Mouse (Mus musculus): ENCODE results near the gene Mgat5. TPM values are rescaled to one million over a fixed set of nuclear protein-coding genes. Genes with fewer than 3 reads are reported as not detected.

The Mgat5 gene
- total RNA-seq, 2 experiments from 2014 or later = 2.1 to 2.5 TPM

DNA sequence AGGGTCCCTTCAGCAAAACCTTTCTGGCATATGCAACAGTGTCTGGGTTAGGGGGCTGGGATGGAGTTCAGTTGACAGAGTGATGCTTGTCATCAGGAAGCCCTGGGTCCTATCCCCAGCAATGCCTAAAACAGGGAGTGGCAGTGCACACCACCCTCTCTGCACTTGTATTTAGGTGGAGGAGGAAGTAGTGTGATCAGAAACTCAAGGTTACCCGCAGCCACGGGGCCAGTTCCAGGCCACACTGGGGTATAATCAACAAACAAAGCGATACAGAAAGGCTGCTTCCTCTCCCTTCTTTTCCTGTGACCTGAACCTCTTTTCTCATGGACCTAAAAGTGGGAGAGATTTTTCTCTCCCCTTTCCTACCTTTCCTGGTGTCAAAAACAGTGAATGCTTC lies 116.8 kb downstream of the Mgat5 start:
- DNase-seq = no peak

DNA sequence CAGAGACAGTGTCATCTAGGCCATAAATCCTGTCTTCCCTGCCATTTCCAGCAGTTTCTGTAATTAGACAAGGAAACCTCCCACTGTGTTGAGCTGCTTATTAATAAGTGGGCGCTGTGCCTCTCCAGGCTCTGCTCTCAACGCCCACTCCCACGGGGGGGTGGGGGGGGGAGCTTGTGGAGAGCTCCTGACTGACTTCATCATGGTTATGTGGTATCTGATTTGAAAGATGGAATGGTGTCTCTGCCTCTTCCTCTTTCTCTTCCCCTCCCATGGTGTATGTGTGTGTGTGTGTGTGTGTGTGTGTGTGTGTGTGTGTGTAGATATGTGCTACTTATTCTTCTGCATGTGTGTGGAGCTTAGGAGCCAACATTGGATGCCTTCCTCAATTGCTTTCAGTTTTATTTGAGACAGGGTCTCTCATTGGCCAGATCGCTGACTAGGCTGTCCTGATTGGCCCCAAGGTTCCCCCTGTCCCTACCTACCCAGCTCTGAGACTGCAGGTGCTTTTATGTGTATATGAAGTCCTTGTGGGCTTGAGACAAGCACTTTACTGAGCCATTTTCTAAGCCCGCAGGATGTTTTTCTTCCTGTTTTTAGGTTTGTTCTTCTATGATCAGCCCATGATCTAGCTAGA lies 117.5 kb downstream of the Mgat5 start:
- intact Hi-C loops (cut with DNase I; ENCODE audit: low total_unique reads) = no loop called here
- DNase-seq = no peak

More for the DNA sequence above, 116.8 kb downstream of the Mgat5 start:
- intact Hi-C loops (cut with DNase I; ENCODE audit: low total_unique reads) = no loop called here

DNA sequence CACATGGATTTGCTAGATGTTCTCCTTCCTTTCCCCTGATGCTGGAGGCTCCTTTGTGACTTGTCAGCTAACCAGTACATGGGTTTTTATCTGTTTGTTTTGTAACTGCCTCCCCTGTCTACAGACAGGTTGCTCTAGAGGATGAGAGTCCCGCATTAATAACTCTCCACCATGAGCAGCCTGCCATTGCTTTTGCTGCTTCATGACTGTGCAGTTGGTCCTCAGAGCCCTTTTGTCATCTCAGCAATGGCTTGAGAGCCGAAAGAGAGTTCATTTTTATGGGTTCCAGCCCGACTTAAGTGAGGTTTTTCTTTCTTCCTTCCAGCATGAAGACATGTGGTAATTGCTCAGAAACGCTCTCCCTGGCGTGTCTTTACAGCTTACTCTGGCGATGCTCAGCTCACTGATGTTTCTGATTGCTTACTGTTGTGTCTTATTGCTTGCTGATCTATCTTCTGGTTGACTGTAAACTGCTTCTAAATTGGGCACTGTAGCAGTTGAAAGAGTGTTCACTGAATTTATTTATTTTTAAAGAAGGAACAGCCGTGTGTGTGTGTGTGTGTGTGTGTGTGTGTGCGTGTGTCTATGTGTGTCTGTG lies 120.9 kb downstream of the Mgat5 start:
- no peak for DNase-seq
- intact Hi-C loops (cut with DNase I; ENCODE audit: low total_unique reads) = no loop called here

DNA sequence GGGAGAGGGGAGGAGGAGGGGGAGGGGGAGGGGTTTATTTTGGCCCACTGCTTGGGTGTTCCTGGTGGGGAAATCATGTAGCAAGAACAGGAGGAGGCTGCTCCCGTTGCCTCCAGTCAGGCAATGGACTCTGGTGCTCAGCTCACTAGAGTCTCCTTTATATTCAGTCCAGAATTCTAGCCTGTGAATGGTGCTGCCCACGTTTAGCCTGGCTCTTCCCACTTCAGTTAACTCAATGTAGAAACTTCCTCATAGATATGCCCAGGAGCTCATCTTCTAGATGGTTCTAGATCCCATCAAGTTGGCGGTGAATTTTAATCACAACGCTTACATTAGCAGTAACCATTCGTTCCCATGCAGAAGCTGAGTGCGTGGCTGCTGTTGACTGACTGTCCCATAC lies 123.0 kb downstream of the Mgat5 start:
- intact Hi-C loops (cut with DNase I; ENCODE audit: low total_unique reads) = no loop called here
- DNase-seq = no peak

DNA sequence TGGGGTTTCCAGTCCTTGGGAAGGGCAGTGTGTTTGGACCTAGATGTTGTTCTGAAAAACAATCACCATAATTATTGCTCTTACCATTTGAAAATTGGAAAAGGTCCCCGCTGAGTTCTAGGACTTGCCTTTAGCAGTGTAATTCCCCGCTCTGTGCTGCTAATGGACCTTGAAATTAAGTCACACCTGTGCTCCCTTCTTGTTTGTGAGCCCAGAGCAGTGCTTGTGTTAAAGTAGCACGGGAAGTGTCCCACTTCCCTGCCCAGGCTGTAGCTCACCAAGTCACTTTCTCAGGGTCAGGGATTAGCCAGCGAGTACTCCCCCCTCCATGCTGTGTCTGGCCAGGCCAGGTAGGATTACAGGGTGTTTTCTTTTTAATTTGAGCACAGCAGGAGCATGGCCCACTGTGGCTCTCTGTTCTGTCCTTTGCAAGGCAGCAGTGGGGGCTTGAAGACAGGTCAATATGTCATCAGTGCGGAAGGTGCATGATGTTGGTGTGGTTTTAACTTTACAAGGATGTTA lies 123.6 kb downstream of the Mgat5 start:
- no peak for DNase-seq
- intact Hi-C loops (cut with DNase I; ENCODE audit: low total_unique reads) = no loop called here

DNA sequence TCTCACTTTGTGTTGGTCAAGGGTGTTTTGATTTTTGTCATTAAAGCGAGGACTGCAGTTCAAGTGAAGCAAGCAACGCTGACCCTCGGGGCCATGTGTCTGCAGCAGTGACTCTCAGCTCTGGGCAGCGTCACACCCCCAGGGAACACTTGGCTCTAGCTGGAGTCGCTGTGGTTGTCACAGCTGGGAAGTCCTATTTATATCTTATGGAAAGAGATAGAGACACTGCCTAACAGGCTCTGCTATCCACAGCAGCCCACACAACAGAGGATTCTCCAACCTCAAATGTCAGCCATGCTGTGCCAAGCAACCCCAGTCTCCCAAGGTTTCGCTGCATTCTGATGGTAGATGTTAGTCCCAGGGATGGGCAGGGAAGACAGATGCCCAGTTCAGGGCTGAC lies 125.0 kb downstream of the Mgat5 start:
- intact Hi-C loops (cut with DNase I; ENCODE audit: low total_unique reads) = no loop called here
- DNase-seq = peak; percentile 28

DNA sequence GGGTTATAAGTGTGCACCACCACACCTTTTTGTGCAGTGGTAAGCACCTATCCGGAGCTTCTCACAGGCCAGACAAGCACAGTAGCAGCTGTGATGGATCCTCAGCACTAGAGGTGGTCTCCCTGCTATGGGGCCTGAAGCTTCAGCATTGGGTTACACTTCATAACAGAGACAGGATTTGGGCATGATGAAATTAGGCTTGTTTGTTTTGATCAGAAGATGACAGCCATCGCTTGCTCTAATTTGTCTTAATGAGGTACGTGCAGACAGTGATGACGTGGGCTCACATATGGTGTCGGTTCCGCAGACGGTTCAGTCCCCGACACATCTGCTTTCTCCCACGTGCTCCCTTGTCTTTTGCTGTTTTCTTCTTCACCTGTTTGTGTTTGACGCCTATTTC lies 132.9 kb downstream of the Mgat5 start:
- intact Hi-C loops (cut with DNase I; ENCODE audit: low total_unique reads) = no loop called here

DNA sequence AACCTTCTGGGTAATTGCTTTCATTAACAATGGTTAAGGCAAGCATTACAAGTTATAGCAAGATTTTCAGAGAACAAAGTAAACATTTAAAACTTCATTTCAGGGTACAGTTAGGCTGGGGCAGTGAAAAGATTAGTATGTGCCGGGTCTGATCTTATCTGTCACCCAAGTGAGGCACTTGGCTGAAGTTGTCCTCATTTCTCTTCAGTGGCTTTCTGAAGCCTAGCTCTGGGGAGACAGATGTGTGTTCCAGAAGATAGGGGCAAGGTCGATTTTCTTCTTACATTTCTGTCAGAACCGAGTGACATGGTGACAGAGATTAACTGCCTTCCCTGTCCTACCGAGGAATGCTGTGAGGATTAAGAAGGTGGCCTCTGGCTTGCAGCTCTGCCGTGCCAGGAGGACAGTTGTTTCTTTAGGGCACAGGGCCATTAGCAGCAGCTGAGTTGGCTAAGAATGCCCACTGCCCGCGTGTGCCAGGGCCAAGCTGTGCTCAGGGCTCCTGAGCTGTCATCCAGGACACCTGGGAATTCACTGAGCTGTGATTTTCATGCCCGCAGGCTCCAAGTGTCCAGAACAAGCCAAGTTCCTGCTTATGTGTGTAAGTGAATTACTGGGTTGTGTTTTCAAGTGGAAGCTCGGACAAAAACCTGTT lies 134.1 kb downstream of the Mgat5 start:
- intact Hi-C loops (cut with DNase I; ENCODE audit: low total_unique reads) = no loop called here
- peak; percentile 75 for DNase-seq

More for the DNA sequence above, 132.9 kb downstream of the Mgat5 start:
- DNase-seq = no peak

DNA sequence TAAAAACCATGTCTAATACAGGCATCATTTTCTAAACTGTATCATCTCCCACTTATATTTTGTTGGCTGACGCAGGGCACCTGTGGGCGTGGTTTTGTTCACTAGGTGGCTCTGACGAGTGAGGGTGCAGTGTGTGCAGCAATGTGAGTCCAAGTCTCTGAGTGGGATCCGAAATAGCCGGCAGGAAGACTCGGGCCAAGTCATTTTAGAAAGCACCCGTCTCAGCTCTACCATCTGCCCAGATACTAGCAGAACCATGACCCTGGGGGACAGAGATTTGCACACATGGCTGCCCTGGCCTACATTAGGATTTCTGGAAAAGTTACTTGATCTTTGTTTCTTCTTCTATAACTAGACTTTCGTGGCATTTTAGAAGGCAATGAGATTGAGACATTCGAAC lies 135.5 kb downstream of the Mgat5 start:
- DNase-seq = no peak
- intact Hi-C loops (cut with DNase I; ENCODE audit: low total_unique reads) = no loop called here

DNA sequence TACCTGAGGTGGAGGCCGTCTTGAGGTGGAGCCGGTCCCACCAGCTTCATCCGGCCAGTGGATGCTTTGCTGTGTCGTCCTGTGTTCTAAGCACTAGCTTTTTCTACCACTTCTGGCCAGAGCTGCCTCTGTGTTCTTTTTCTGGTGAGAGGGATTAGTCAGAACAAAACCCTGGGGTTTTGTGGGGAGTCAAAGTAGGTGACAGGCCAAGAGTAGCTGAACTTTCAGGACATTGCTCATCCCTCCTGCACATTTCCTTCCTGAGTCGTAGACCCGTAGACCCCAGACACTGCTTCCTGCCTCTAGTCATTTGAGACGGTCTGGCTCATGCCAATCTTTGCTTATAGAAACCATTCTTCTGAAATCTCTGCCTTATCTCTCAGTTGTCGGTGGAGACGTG lies 140.1 kb downstream of the Mgat5 start:
- DNase-seq = no peak
- intact Hi-C loops (cut with DNase I; ENCODE audit: low total_unique reads) = no loop called here

DNA sequence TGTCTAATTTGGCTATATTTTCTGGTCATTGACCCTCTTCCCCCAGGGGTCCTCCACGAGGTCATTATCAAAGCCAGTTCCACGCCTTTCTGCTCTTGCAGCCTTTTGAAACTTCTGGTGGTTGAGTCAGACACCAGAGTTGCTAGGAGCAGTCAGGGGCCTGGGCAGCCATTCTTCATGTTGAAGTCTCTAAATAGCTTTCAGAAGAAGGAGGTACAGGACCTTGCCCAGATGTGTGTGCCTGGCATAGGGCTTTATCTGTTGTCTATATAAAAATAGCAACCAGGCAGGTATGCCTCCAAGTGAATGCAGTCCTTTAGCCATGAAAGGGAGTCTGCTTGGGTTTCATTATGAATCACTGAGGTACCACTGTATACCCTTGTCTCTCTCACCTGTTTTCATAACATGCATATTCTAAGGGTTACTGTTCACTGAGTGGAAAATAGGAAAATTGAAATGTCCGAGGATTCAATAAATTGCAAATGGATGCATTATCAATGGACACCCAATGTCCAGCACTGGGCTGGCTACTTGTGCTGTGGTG lies 141.9 kb downstream of the Mgat5 start:
- DNase-seq = no peak
- intact Hi-C loops (cut with DNase I; ENCODE audit: low total_unique reads) = no loop called here

DNA sequence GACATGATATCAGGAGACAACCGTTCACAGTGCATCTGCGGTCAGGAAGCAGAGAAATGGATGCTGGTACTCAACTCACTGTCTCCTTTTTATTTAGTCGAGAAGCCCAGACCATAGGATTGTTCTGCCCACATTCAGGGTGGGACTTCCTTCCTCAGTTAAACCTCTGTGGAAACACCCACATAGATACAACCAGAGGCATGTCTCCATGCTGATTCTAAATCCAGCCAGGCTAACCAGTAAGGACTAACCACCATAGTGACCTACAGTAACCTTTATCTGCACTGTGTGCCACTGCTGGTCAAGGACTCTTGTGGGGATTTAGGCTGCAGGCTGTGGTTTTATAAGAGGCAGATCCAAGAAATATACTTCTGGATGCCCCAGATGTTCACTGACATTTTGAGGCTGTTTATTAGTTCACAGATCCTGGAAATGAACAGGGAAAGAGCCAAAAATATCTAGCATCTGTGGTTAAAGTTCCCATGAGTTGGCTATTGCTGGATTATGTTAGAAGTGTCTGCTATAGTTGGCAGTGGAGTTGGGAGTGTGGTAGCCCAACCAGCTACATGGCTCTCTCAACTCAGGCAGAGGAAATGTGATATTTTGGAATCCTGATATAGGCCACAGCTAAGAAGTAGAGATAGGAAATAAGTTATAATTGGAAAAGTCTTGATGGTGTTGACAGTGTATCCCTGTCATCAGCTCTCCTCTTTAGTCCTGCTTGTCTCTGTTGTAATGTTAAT lies 143.2 kb downstream of the Mgat5 start:
- DNase-seq = no peak
- intact Hi-C loops (cut with DNase I; ENCODE audit: low total_unique reads) = no loop called here

DNA sequence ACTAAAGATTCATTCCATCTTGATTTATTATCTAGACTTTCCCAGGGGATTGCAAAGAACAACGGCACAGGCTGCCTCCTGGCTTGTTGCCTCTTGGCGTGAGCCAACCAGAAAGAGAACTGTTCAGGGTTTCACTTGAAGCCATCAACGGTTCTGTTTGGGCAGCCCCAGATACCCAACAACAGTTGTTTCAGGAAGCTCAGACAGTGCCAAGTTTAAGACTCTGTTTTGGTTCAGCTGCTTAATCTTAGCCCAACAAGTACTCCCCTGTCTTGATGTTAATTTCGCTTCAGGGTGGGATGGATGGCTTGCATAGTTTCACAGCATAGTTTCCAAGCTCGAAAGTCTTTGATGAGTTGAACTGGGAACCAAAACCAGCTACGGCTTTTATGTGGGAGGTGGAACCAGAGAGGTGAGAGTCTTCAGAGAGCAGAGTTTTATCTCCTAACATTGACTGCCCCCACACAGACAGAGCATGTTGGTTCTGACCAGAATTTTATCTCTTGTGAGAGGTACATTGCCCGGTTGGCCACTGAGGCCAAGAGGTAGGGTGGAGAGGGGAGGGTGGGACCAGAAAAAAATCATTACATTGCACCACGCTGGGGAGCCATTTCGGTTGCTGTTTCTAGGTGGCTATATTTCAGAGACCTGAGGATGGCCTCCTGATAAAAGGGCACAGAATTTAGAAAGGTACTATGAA lies 144.0 kb downstream of the Mgat5 start:
- DNase-seq = peak; percentile 35
- intact Hi-C loops (cut with DNase I; ENCODE audit: low total_unique reads) = no loop called here

DNA sequence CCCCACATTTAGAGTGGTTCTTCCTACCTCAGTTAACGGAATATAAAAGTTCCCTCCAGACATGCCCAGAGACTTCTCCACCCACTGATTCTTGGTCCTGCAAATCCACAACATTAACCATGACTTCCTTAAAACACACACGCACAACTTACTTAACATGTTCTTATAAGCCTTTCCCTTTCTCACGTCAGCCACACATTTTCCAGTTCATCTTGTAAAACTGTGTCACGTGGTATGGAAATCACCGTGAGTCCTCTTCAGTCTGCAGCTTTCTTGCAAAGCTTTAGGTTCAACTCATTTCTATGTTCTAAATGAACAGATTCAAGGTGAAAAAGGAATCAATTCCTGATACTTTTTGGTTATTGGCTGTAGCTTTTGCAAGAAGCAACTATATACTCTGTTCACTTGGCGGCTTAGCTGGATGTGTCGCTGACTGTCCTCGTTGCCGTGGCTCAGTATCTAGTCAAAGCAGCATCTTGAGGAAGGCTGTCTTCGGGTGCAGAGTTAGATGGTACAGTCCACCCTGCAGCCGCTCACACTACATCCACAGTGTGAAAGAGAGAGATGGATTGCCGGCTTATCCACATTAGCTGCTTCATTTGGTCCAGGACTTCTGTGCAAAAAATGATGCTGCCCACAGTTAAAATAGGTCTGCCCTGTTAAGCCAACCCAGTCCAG lies 146.7 kb downstream of the Mgat5 start:
- intact Hi-C loops (cut with DNase I; ENCODE audit: low total_unique reads) = no loop called here
- no peak for DNase-seq

DNA sequence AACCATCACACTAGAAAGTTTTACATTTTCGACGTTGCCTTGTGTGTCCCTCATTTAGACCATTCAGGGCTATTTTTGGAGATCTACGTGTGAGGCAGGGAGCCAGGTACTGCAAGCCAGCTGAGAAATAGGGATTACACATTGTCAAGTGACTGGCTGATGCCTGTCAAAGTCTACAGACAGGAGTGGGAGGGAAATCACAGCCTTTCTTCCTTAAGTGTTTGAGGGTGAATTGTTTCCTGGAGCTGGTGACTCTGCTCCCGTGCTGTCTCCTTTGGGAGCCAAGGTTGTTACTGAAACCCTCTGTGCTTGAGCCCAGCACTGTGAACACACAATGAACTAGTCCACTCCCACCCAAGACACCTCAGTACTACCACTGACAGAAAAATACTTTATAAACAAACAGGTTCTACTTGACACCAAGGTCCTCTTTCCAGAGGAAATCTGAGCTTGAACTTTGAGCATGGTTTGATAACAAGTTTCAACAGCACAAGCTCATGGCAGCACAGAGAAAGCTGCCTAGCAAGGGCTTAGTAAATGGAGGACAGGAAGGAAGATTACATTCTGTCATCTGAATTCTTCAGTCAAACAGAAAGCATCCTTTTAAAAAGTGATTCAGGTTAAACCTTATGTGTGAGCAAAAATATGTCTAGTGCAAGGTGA lies 147.4 kb downstream of the Mgat5 start:
- intact Hi-C loops (cut with DNase I; ENCODE audit: low total_unique reads) = no loop called here
- no peak for DNase-seq

DNA sequence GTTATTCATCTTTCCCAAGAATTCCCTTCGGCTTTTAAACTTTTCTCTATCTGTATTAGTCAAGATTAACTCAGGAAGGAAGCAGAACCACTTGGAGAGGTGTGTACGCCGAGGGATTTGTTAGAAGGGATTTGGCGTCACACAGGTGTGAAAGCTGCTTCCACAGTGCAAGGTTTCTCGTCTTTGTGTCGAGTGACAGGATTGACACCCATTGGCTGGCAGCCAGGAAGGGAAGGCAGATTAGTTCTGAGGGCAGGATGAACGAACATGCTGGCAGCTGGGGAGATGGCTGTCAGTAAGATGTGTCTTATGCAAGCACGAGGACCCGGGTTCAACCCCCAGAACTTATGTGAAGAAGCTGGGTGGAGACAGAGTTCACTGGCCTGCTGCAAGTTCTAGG lies 148.6 kb downstream of the Mgat5 start:
- intact Hi-C loops (cut with DNase I; ENCODE audit: low total_unique reads) = no loop called here
- DNase-seq = no peak

DNA sequence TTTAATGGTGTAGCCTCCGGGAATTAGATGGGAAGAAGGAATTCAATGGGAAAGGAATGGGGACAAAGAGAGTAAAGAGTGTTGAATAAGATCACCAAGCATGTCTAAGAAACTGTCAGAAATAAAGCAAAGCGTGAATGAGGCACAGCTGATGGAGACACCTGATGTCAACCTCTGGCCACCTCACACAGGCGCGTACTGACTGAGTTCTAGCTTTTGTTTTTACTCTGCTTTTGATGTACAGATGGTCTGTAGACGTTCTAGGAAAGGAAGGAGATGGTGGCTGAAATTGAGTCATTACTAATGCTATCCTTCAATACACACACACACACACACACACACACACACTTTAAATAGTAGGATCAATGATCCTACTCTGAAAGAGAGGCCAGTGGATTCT lies 149.3 kb downstream of the Mgat5 start:
- intact Hi-C loops (cut with DNase I; ENCODE audit: low total_unique reads) = no loop called here
- DNase-seq = no peak

DNA sequence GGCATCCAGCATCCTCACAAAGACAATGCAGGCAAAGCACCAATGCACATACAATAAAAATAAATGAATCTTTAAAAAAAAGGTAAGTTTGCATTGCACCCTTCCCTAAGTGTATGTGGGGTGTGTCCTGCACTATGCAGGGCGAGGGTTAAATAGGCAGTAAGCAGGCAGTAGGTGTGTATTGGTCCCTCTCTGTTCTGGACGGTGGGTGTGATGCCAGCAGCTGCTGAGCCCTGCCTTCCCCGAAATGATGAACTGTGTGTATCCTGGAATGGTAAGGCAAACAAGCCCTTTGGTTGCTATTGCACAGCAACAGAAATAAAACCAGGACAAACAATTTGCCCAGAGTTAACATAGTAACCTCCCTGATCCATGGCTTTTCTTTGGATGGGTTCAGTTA lies 150.2 kb downstream of the Mgat5 start:
- intact Hi-C loops (cut with DNase I; ENCODE audit: low total_unique reads) = no loop called here
- no peak for DNase-seq
